Mouse (Mus musculus): Measurements from ENCODE around the gene Atxn7l3. TPM values are rescaled to one million over a fixed set of nuclear protein-coding genes. Genes with fewer than 3 reads are reported as not detected.
A peak's percentile ranks its signal among the peaks of the same experiment; 100 is the strongest.

The Atxn7l3 gene
- total and polyA plus RNA-seq, 3 experiments: 24.0 to 60.0 (median 29.9) TPM

DNA sequence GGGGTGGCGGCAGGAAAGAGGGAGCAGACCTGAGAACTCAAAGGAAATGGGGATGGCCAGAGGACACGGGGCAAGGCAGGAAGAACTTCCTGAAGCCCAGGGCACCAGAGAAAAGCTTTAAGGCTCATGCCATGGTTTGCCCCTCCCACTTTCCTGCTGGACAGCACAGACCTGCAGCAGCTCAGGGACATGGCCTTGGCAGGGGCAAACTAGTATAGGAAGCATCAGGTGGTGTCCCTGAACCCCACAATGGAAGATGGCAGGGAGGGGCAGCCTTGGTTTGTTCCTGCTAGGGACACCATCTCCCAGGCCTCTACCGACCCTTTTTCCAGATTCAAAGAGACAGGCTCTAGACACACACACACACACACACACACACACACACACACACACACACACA is 8.9 kb upstream of the Atxn7l3 start:
- H3K36me3 ChIP-seq (replicated peaks): peaks cover 63% of the 10 kb centered on the region
- no peak for ATAC-seq (ENCODE audit: extremely low read depth, insufficient number of reproducible peaks, low FRiP score, poor library complexity, severe bottlenecking)

DNA sequence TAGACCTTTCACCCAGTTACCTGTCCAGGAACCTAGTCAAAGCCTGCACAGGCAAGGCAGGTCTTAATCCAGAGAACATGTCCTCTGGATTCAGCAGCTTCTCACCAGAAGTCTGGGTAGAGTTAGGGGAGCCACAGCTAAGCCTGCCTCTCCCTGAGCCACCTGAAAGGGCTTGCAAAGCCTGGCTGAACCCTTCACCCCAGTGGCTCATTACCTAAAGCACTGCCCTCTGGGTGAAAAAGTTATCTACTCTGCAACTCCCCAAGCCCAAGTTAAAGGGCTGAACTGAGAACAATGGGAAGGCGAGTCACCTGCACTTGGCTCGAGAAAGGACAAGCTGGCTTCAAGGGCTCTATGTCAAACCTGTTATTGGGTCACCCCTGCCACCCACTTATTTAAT is 7.7 kb upstream of the Atxn7l3 start:
- DNase-seq (ENCODE audit: low spot score) (no peak), ATAC-seq (ENCODE audit: extremely low read depth, insufficient number of reproducible peaks, low FRiP score, poor library complexity, severe bottlenecking) (no peak)
- Histone ChIP-seq H3K27me3 (ENCODE audit: insufficient read depth, low read length) (no peaks in the 10 kb centered on the region), H3K9me3 (replicated peaks) (no peaks in the 10 kb centered on the region), H3K4me1 (ENCODE audit: insufficient read depth, low read depth, low read length) (peaks cover 35% of the 10 kb centered on the region), H3K4me3 (ENCODE audit: low read depth, low read length) (no peak overlapping the region), H3K36me3 (replicated peaks) (peaks cover 51% of the 10 kb centered on the region)
- TF ChIP-seq POLR2AphosphoS5 (IDR thresholded peaks at IDR 0.05; ENCODE audit: insufficient replicate concordance, low read depth, low read length) (no peak), GATA2 (IDR thresholded peaks at IDR 0.05; ENCODE audit: borderline replicate concordance, low read depth, low read length) (no peak), TAL1 (conservative IDR thresholded peaks at IDR 0.05; ENCODE audit: low read depth, low read length) (no peak), GATA1 (IDR thresholded peaks at IDR 0.05; ENCODE audit: borderline replicate concordance, low read length) (no peak), CTCF (IDR thresholded peaks at IDR 0.05; ENCODE audit: low read depth, low read length) (no peak)

More for the DNA sequence above, 8.9 kb upstream of the Atxn7l3 start:
- no peak for TF ChIP-seq GATA2 (IDR thresholded peaks at IDR 0.05; ENCODE audit: borderline replicate concordance, low read depth, low read length)
- TF ChIP-seq TAL1 (conservative IDR thresholded peaks at IDR 0.05; ENCODE audit: low read depth, low read length): no peak
- TF ChIP-seq CTCF (IDR thresholded peaks at IDR 0.05; ENCODE audit: low read depth, low read length): no peak
- no peak for TF ChIP-seq POLR2AphosphoS5 (IDR thresholded peaks at IDR 0.05; ENCODE audit: insufficient replicate concordance, low read depth, low read length)
- no peak for TF ChIP-seq GATA1 (IDR thresholded peaks at IDR 0.05; ENCODE audit: borderline replicate concordance, low read length)
- no peak for DNase-seq (ENCODE audit: low spot score)
- no peak overlapping the region for H3K4me3 ChIP-seq (ENCODE audit: low read depth, low read length)
- H3K27me3 ChIP-seq (ENCODE audit: insufficient read depth, low read length): no peaks in the 10 kb centered on the region
- H3K4me1 ChIP-seq (ENCODE audit: insufficient read depth, low read depth, low read length): peaks cover 43% of the 10 kb centered on the region
- no peaks in the 10 kb centered on the region for H3K9me3 ChIP-seq (replicated peaks)

DNA sequence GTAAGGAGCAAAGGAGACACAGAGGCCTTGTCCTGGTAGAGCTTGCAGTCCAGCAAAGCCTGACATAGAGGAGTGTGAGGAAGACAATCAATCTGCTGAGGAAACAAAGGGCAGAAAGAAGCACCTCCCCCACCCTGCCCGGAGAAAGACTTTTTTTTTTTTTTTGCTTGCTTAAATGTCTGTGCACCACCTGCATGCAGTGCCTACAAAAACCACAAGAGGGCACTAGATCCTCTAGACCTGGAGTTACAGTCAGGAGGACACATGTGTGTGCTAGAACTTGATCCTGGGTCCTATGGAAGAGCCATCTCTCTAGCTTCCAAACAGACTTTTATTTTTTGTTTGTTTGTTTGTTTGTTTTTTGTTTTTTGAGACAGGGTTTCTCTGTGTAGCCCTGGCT is 3.4 kb upstream of the Atxn7l3 start:
- DNase-seq (ENCODE audit: low spot score): no peak
- Histone ChIP-seq H3K4me3 (ENCODE audit: low read depth, low read length) (no peak overlapping the region), H3K36me3 (replicated peaks) (peaks cover 13% of the 10 kb centered on the region), H3K4me1 (ENCODE audit: insufficient read depth, low read depth, low read length) (peaks cover 29% of the 10 kb centered on the region), H3K27me3 (ENCODE audit: insufficient read depth, low read length) (no peaks in the 10 kb centered on the region), H3K9me3 (replicated peaks) (no peaks in the 10 kb centered on the region)
- TF ChIP-seq CTCF (IDR thresholded peaks at IDR 0.05; ENCODE audit: low read depth, low read length) (peak; percentile 56), TAL1 (conservative IDR thresholded peaks at IDR 0.05; ENCODE audit: low read depth, low read length) (no peak)
- ATAC-seq (ENCODE audit: extremely low read depth, insufficient number of reproducible peaks, low FRiP score, poor library complexity, severe bottlenecking): no peak

DNA sequence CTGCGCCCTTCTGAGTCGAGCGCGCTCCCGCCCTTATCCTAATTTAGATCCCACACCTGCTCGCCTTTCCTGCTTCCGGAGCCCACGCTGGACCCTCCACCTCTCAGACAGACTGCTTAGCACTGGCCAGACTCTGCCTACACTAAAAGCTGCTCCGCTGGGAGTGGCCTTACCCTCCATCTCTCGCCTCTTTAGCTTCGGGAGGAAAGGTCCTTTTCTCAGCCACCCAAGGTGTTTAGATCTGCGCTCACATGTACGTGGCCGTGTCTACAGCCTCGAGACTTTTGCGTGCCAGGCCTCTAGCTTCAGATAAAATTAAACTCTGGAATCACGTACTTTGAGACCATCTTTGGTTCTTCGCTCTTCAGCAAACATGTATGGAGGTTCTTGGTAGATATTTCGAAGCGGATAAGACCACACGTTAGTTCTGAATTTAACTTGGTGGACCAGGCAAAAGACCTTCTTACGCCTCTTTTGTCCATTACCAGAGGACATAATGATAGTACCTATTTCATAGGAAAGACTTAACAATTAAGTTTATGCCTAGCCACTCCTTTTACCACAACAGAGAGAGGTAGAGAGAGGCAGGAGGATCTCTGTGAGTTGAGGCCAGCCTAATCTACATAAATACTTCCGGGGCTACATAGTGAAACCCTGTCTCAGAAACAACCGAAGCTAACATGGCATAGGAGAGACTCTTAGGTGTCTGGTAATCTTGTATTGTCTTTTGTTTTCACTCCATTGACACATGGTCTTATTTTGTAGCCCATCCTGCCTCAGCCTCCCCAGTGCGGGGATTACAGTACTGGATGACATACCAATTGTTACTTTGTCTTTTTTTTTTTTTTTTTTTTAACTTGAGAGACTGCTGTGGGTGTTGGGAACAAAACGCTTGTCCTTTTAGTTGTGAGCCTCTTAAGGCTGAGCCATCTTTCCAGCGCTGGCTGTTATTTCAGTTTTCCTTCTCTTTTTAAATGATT is 1.4 kb upstream of the Atxn7l3 start:
- TF ChIP-seq POLR2AphosphoS5 (IDR thresholded peaks at IDR 0.05; ENCODE audit: insufficient replicate concordance, low read depth, low read length): no peak
- TF ChIP-seq GATA1 (IDR thresholded peaks at IDR 0.05; ENCODE audit: borderline replicate concordance, low read length): no peak
- TF ChIP-seq GATA2 (IDR thresholded peaks at IDR 0.05; ENCODE audit: borderline replicate concordance, low read depth, low read length): no peak
- no peak for TF ChIP-seq CTCF (IDR thresholded peaks at IDR 0.05; ENCODE audit: low read depth, low read length)
- TF ChIP-seq TAL1 (conservative IDR thresholded peaks at IDR 0.05; ENCODE audit: low read depth, low read length): no peak
- H3K4me3 ChIP-seq (ENCODE audit: low read depth, low read length): peak overlapping the region; percentile 88
- no peaks in the 10 kb centered on the region for H3K27me3 ChIP-seq (ENCODE audit: insufficient read depth, low read length)
- peaks cover 41% of the 10 kb centered on the region for H3K4me1 ChIP-seq (ENCODE audit: insufficient read depth, low read depth, low read length)
- ATAC-seq (ENCODE audit: extremely low read depth, insufficient number of reproducible peaks, low FRiP score, poor library complexity, severe bottlenecking) (no peak), DNase-seq (ENCODE audit: low spot score) (no peak)
- no peaks in the 10 kb centered on the region for H3K9me3 ChIP-seq (replicated peaks)
- peaks cover 24% of the 10 kb centered on the region for H3K36me3 ChIP-seq (replicated peaks)

DNA sequence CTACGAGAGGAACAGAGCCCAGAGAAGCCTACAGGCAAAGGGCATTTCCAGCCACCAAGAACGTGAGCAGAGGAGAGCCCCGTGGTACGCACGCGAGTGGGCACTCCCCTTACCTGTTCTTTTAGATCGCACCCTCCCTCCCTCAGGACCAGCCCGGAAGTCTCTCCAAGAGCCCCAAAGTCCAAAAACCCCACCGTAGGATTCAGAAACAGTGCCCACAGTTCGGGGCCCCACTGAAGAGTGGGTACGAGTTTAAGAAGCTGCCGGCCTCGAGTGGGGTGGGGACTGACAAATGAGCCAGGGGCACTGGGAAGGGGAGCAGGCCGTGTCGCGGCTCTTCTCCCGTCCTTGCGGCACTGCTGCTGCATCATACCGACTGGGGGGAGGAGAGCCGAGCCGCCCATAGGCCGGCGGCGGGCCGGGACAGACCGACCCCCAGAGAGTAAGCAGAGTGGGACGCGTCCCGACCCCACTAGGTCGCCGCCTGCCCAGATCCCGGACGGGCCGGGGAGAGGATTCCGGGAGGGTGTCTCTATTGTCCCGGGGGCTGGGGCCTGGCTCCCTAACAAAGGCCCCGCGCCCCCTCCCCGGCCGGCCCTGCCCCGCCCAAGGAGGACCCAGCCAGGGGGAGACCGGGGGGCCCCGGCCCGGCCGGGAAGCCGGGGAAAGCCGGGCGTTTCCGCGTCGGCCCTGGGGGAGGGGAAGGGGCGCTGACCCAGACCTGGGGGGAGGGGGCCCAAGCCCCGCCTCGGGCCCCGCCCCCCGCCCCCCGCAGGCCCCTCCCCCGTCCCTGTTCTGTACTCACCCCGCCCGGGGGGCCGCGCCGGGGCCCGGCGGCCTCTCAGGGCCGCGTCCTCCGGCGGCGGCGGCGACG is 596 bp downstream of the Atxn7l3 start:
- Histone ChIP-seq H3K36me3 (replicated peaks) (peaks cover 44% of the 10 kb centered on the region), H3K4me3 (ENCODE audit: low read depth, low read length) (peak overlapping the region; percentile 88), H3K4me1 (ENCODE audit: insufficient read depth, low read depth, low read length) (peaks cover 47% of the 10 kb centered on the region), H3K9me3 (replicated peaks) (no peaks in the 10 kb centered on the region), H3K27me3 (ENCODE audit: insufficient read depth, low read length) (no peaks in the 10 kb centered on the region)
- no peak for TF ChIP-seq POLR2AphosphoS5 (IDR thresholded peaks at IDR 0.05; ENCODE audit: insufficient replicate concordance, low read depth, low read length)
- no peak for TF ChIP-seq TAL1 (conservative IDR thresholded peaks at IDR 0.05; ENCODE audit: low read depth, low read length)
- TF ChIP-seq GATA1 (IDR thresholded peaks at IDR 0.05; ENCODE audit: borderline replicate concordance, low read length): no peak
- TF ChIP-seq GATA2 (IDR thresholded peaks at IDR 0.05; ENCODE audit: borderline replicate concordance, low read depth, low read length): no peak
- no peak for TF ChIP-seq CTCF (IDR thresholded peaks at IDR 0.05; ENCODE audit: low read depth, low read length)
- peak; percentile 90 for DNase-seq (ENCODE audit: low spot score)
- ATAC-seq (ENCODE audit: extremely low read depth, insufficient number of reproducible peaks, low FRiP score, poor library complexity, severe bottlenecking): no peak
